Mouse (Mus musculus) embryonic fibroblast, embryonic 13.5 days (primary cell): ENCODE measurements around the gene Gna11.

Experiments used
- CTCF ChIP-seq: IDR thresholded peaks from 2 replicates; pipeline ENCODE4 v1.5.1; 2011; ENCODE audit warnings: mild to moderate bottlenecking, control low read depth, low read length, moderate library complexity, borderline replicate concordance; ENCODE audit not compliant: insufficient read depth
- POLR2A ChIP-seq: IDR thresholded peaks from 2 replicates; pipeline ENCODE4 v1.6.1; 2011; ENCODE audit warnings: low read depth, mild to moderate bottlenecking, control low read depth, low read length, moderate library complexity

DNA sequence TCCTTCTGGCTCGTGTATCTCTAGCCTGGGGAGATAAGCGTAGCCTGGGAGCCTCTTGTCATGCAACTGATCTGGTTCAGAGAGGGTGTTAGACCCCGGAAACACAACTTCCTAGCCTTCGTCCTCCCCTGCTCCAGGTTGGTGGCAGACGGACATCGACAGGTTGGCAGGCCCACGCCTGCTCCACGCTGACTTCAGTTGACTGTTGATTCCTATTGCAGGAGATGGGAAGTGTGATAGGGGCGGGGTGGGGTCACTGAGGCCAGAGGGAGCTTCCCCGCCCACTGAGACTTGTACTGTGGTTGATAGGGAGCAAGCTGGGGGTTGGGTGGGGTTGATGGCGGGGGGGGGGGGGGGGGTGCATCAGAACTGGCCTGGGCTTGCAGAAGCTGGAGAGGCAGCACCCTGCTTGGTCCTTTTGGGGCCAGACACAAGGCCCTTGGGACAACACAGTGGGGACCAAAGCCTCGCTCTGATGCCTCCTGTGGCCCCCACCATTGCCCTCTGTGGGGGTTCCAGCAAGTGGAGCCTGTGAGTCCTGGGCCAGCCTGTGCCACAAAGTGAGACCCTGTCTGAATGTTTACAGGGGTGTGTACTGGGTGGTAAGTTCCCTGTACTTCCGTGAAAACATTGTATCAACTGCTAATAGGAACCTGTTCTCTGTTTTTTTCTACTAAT is 19.8 kb downstream of the Gna11 start:
- TF ChIP-seq POLR2A (no peak), CTCF (no peak)
